Mouse (Mus musculus) liver, embryonic 15.5 days (tissue): ENCODE results near the gene Tpk1. TPM values are rescaled to one million over a fixed set of nuclear protein-coding genes. Genes with fewer than 3 reads are reported as not detected.

Experiments used
- ATAC-seq: fragments of 200-750 bp; cut with Nextera tagmentation; 2 replicates; pipeline ENCODE4 v1.8.0; 2017; ENCODE audit warnings: moderate number of reproducible peaks, mild to moderate bottlenecking, moderate library complexity; ENCODE audit not compliant: insufficient read depth
- H3K27ac ChIP-seq: fragments of 300-500 bp; sonication (generic); replicated peaks from 2 replicates; pipeline ENCODE4 v1.5.1; 2015; ENCODE audit warnings: mild to moderate bottlenecking, inconsistent platforms
- H3K27me3 ChIP-seq: fragments of 300-500 bp; sonication (generic); 2 replicates; pipeline ENCODE4 v1.6.1; 2015; ENCODE audit warnings: mild to moderate bottlenecking, inconsistent platforms
- H3K36me3 ChIP-seq: fragments of 300-500 bp; sonication (generic); replicated peaks from 2 replicates; pipeline ENCODE4 v1.6.1; 2015; ENCODE audit warnings: moderate library complexity, mild to moderate bottlenecking, inconsistent platforms
- H3K4me1 ChIP-seq: fragments of 300-500 bp; sonication (generic); replicated peaks from 2 replicates; pipeline ENCODE4 v1.6.1; 2015; ENCODE audit warnings: inconsistent platforms
- H3K4me2 ChIP-seq: fragments of 300-500 bp; sonication (generic); 2 replicates; pipeline ENCODE4 v1.6.1; 2015; ENCODE audit warnings: moderate library complexity, mild to moderate bottlenecking, inconsistent platforms
- H3K4me3 ChIP-seq: fragments of 300-500 bp; sonication (generic); replicated peaks from 2 replicates; pipeline ENCODE4 v1.5.1; 2015; ENCODE audit warnings: mild to moderate bottlenecking, inconsistent platforms
- H3K9ac ChIP-seq: fragments of 300-500 bp; sonication (generic); 2 replicates; pipeline ENCODE4 v1.6.1; 2015; ENCODE audit warnings: moderate library complexity, mild to moderate bottlenecking, inconsistent platforms
- H3K9me3 ChIP-seq: fragments of 300-500 bp; sonication (generic); replicated peaks from 2 replicates; pipeline ENCODE4 v1.6.1; 2016; ENCODE audit warnings: inconsistent platforms
- WGBS: fragments of 180-500 bp; shearing (Covaris S2); methylation state at CpG from one replicate; pipeline ENCODE4 v1.1.7; 2015; ENCODE audit warnings: mixed read lengths; ENCODE audit not compliant: insufficient replicate concordance; 5-methylcytosine and 5-hydroxymethylcytosine counted together
- polyA plus RNA-seq: library from polyadenylated mRNA; unstranded; fragments of >200 nt; fragmentation: Nextera tagmentation; extraction: Ambion mirVana; gene quantifications from 2 replicates; pipeline ENCODE4 v1.2.1, GENCODE M21; 2015

Gene Tpk1
- polyA plus RNA-seq, 1 experiment from 2014 or later: 7.2 TPM

GRCm38 (mm10) chr6:43384841-43385240, 281.2 kb downstream of the Tpk1 start:
- H3K27me3 ChIP-seq: no peaks in the 10 kb centered on the region
- no peaks in the 10 kb centered on the region for H3K9me3 ChIP-seq
- no peak overlapping the region for H3K9ac ChIP-seq
- no peak overlapping the region for H3K4me3 ChIP-seq
- 56% methylated on average over 3 of the region's 3 CpGs for WGBS
- no peaks in the 10 kb centered on the region for H3K4me1 ChIP-seq
- ATAC-seq: no peak
- H3K27ac ChIP-seq: no peak overlapping the region
- no peaks in the 10 kb centered on the region for H3K36me3 ChIP-seq
- no peak overlapping the region for H3K4me2 ChIP-seq

- Histone ChIP-seq H3K27me3 (no peaks in the 10 kb centered on the region), H3K36me3 (no peaks in the 10 kb centered on the region), H3K4me3 (no peak overlapping the region), H3K4me1 (no peaks in the 10 kb centered on the region), H3K27ac (no peak overlapping the region), H3K9me3 (no peaks in the 10 kb centered on the region), H3K4me2 (no peak overlapping the region), H3K9ac (no peak overlapping the region)
- WGBS: 74% methylated on average over 3 of the region's 3 CpGs
- no peak for ATAC-seq
These were observed 281.8 kb downstream of the Tpk1 start for GRCm38 (mm10) chr6:43384304-43384703.

GRCm38 (mm10) chr6:43382750-43383149, 283.3 kb downstream of the Tpk1 start:
- H3K36me3 ChIP-seq: no peaks in the 10 kb centered on the region
- no peak overlapping the region for H3K9ac ChIP-seq
- H3K4me1 ChIP-seq: no peaks in the 10 kb centered on the region
- no peak for ATAC-seq
- no peak overlapping the region for H3K4me3 ChIP-seq
- H3K9me3 ChIP-seq: no peaks in the 10 kb centered on the region
- H3K27me3 ChIP-seq: no peaks in the 10 kb centered on the region
- no peak overlapping the region for H3K27ac ChIP-seq
- no peak overlapping the region for H3K4me2 ChIP-seq
- 64% methylated on average over 3 of the region's 3 CpGs for WGBS

GRCm38 (mm10) chr6:43382284-43382683, 283.8 kb downstream of the Tpk1 start:
- no peak overlapping the region for H3K4me3 ChIP-seq
- no peak overlapping the region for H3K4me2 ChIP-seq
- H3K27ac ChIP-seq: no peak overlapping the region
- no peak for ATAC-seq
- H3K36me3 ChIP-seq: no peaks in the 10 kb centered on the region
- no peak overlapping the region for H3K9ac ChIP-seq
- 63% methylated on average over 3 of the region's 3 CpGs for WGBS
- no peaks in the 10 kb centered on the region for H3K4me1 ChIP-seq
- H3K27me3 ChIP-seq: no peaks in the 10 kb centered on the region
- no peaks in the 10 kb centered on the region for H3K9me3 ChIP-seq

- Histone ChIP-seq H3K27me3 (no peaks in the 10 kb centered on the region), H3K4me1 (no peaks in the 10 kb centered on the region), H3K4me3 (no peak overlapping the region), H3K27ac (no peak overlapping the region), H3K9me3 (no peaks in the 10 kb centered on the region), H3K36me3 (no peaks in the 10 kb centered on the region), H3K4me2 (no peak overlapping the region), H3K9ac (no peak overlapping the region)
- WGBS: 70% methylated on average over 5 of the region's 5 CpGs
- ATAC-seq: no peak
These were observed 292.9 kb downstream of the Tpk1 start for GRCm38 (mm10) chr6:43373206-43373605.

- Histone ChIP-seq H3K9ac (no peak overlapping the region), H3K9me3 (no peaks in the 10 kb centered on the region), H3K4me3 (no peak overlapping the region), H3K27ac (no peak overlapping the region), H3K4me1 (no peaks in the 10 kb centered on the region), H3K27me3 (no peaks in the 10 kb centered on the region), H3K4me2 (no peak overlapping the region), H3K36me3 (no peaks in the 10 kb centered on the region)
- ATAC-seq: no peak
- WGBS: 55% methylated on average over 1 of the region's 1 CpGs
These were observed 298.6 kb downstream of the Tpk1 start for GRCm38 (mm10) chr6:43367434-43367945.

GRCm38 (mm10) chr6:43366952-43367351, 299.1 kb downstream of the Tpk1 start:
- Histone ChIP-seq H3K27me3 (no peaks in the 10 kb centered on the region), H3K9me3 (no peaks in the 10 kb centered on the region), H3K4me3 (no peak overlapping the region), H3K4me1 (no peaks in the 10 kb centered on the region), H3K9ac (no peak overlapping the region), H3K4me2 (no peak overlapping the region), H3K36me3 (no peaks in the 10 kb centered on the region), H3K27ac (no peak overlapping the region)
- 51% methylated on average over 2 of the region's 2 CpGs for WGBS
- no peak for ATAC-seq

GRCm38 (mm10) chr6:43363917-43364316, 302.2 kb downstream of the Tpk1 start:
- H3K4me1 ChIP-seq: no peaks in the 10 kb centered on the region
- no peaks in the 10 kb centered on the region for H3K36me3 ChIP-seq
- H3K9me3 ChIP-seq: no peaks in the 10 kb centered on the region
- ATAC-seq: no peak
- H3K4me3 ChIP-seq: no peak overlapping the region
- H3K9ac ChIP-seq: no peak overlapping the region
- H3K4me2 ChIP-seq: no peak overlapping the region
- no peak overlapping the region for H3K27ac ChIP-seq
- 70% methylated on average over 3 of the region's 3 CpGs for WGBS
- H3K27me3 ChIP-seq: no peaks in the 10 kb centered on the region

- no peaks in the 10 kb centered on the region for H3K27me3 ChIP-seq
- no peak overlapping the region for H3K4me3 ChIP-seq
- H3K4me2 ChIP-seq: no peak overlapping the region
- no peaks in the 10 kb centered on the region for H3K4me1 ChIP-seq
- no peak for ATAC-seq
- H3K9me3 ChIP-seq: no peaks in the 10 kb centered on the region
- H3K9ac ChIP-seq: no peak overlapping the region
- H3K27ac ChIP-seq: no peak overlapping the region
- WGBS: 66% methylated on average over 5 of the region's 5 CpGs
- no peaks in the 10 kb centered on the region for H3K36me3 ChIP-seq
These were observed 302.7 kb downstream of the Tpk1 start for GRCm38 (mm10) chr6:43363291-43363820.

GRCm38 (mm10) chr6:43361248-43361647, 304.8 kb downstream of the Tpk1 start:
- Histone ChIP-seq H3K27ac (no peak overlapping the region), H3K9ac (no peak overlapping the region), H3K9me3 (no peaks in the 10 kb centered on the region), H3K4me3 (no peak overlapping the region), H3K36me3 (no peaks in the 10 kb centered on the region), H3K4me1 (no peaks in the 10 kb centered on the region), H3K27me3 (no peaks in the 10 kb centered on the region), H3K4me2 (no peak overlapping the region)
- 67% methylated on average over 5 of the region's 5 CpGs for WGBS
- no peak for ATAC-seq

- no peak overlapping the region for H3K4me2 ChIP-seq
- no peak overlapping the region for H3K27ac ChIP-seq
- H3K4me1 ChIP-seq: no peaks in the 10 kb centered on the region
- no peak overlapping the region for H3K9ac ChIP-seq
- H3K27me3 ChIP-seq: no peaks in the 10 kb centered on the region
- ATAC-seq: no peak
- H3K4me3 ChIP-seq: no peak overlapping the region
- H3K36me3 ChIP-seq: no peaks in the 10 kb centered on the region
- WGBS: 74% methylated on average over 3 of the region's 3 CpGs
- H3K9me3 ChIP-seq: no peaks in the 10 kb centered on the region
These were observed 305.9 kb downstream of the Tpk1 start for GRCm38 (mm10) chr6:43360214-43360613.
